ENCODE assay signal across 1 mouse cellular context in genomic region chr9:21547075-21547941, GRCm38 (mm10).
TF ChIP-seq lines count a peak whose summit lies in the region.

No protein-coding gene starts in this region.

TF ChIP-seq in MEL, 35 proteins besides CTCF, POLR2A, EP300 and RAD21:
- TF ChIP-seq TCF12 (IDR thresholded peaks at IDR 0.05; ENCODE audit: low read depth, low read length) (peak; percentile 37; the same call in 1 of the 2 replicates), USF1 (IDR thresholded peaks at IDR 0.05; ENCODE audit: low read depth, low read length) (no peak), TBP (IDR thresholded peaks at IDR 0.05; ENCODE audit: low read depth, low read length) (peak; percentile 71), POLR2AphosphoS5 (IDR thresholded peaks at IDR 0.05; ENCODE audit: borderline replicate concordance, low read depth, low read length) (no peak), ZC3H11A (IDR thresholded peaks at IDR 0.05; ENCODE audit: low read depth, low read length) (no peak), UBTF (IDR thresholded peaks at IDR 0.05; ENCODE audit: borderline replicate concordance, insufficient read depth, low read depth, low read length) (peak; percentile 52), CHD2 (IDR thresholded peaks at IDR 0.05; ENCODE audit: low read length) (no peak), NELFE (IDR thresholded peaks at IDR 0.05; ENCODE audit: low read depth, low read length) (peak; percentile 45; the same call in 1 of the 2 replicates), USF2 (IDR thresholded peaks at IDR 0.05; ENCODE audit: borderline replicate concordance in 1 of 2, insufficient read depth in 1 of 2, low read depth in 1 of 2, low read length in 2 of 2) (no peak), ZMIZ1 (IDR thresholded peaks at IDR 0.05; ENCODE audit: low read depth, low read length) (peak; percentile 24; the same call in 1 of the 2 replicates), ZNF384 (IDR thresholded peaks at IDR 0.05; ENCODE audit: low read depth, low read length) (no peak), TAL1 (IDR thresholded peaks at IDR 0.05; ENCODE audit: low read length) (no peak), ELF1 (IDR thresholded peaks at IDR 0.05; ENCODE audit: low read depth, low read length) (peak; percentile 35; the same call in 1 of the 2 replicates), MAX (IDR thresholded peaks at IDR 0.05; ENCODE audit: low read length) (peak; percentile 80), MEF2A (IDR thresholded peaks at IDR 0.05; ENCODE audit: extremely low read depth, insufficient replicate concordance, low read depth, low read length, poor library complexity, severe bottlenecking) (no peak), BHLHE40 (IDR thresholded peaks at IDR 0.05; ENCODE audit: borderline replicate concordance, low read depth, low read length) (peak; percentile 51; the same call in 1 of the 2 replicates), ETS1 (IDR thresholded peaks at IDR 0.05; ENCODE audit: low read depth, low read length) (peak; percentile 3; the same call in 1 of the 2 replicates), SIN3A (IDR thresholded peaks at IDR 0.05; ENCODE audit: low read length) (peak; percentile 87), E2F4 (IDR thresholded peaks at IDR 0.05; ENCODE audit: borderline replicate concordance, low read depth, low read length) (no peak), ZKSCAN1 (IDR thresholded peaks at IDR 0.05; ENCODE audit: low read depth, low read length) (no peak), MYC (IDR thresholded peaks at IDR 0.05; ENCODE audit: low read depth, low read length) (peak; percentile 83), MXI1 (IDR thresholded peaks at IDR 0.05; ENCODE audit: low read depth, low read length) (peak; percentile 96), GATA1 (IDR thresholded peaks at IDR 0.05; ENCODE audit: low read depth, low read length) (0 out of 2 replicates have a peak, but pooled peaks have one; percentile 26), RCOR1 (IDR thresholded peaks at IDR 0.05; ENCODE audit: low read depth, low read length) (0 out of 2 replicates have a peak, but pooled peaks have one; percentile 12), SMC3 (IDR thresholded peaks at IDR 0.05; ENCODE audit: low read depth, low read length) (peak; percentile 16; the same call in 1 of the 2 replicates), HCFC1 (IDR thresholded peaks at IDR 0.05; ENCODE audit: low read depth, low read length) (0 out of 2 replicates have a peak, but pooled peaks have one; percentile 21), NRF1 (IDR thresholded peaks at IDR 0.05; ENCODE audit: insufficient read depth, low read depth, low read length, poor library complexity, severe bottlenecking) (peak; percentile 52), GABPA (IDR thresholded peaks at IDR 0.05; ENCODE audit: low read depth, low read length) (no peak), POLR2AphosphoS2 (IDR thresholded peaks at IDR 0.05; ENCODE audit: low read length) (peak; percentile 34; the same call in 1 of the 2 replicates), JUND (IDR thresholded peaks at IDR 0.05; ENCODE audit: low read depth, low read length) (no peak), MYB (IDR thresholded peaks at IDR 0.05; ENCODE audit: low read depth, low read length) (no peak), MAZ (IDR thresholded peaks at IDR 0.05; ENCODE audit: low read depth, low read length) (peak; percentile 6; the same call in 1 of the 2 replicates), MAFK (IDR thresholded peaks at IDR 0.05; ENCODE audit: borderline replicate concordance, low read depth, low read length) (0 out of 2 replicates have a peak, but pooled peaks have one; percentile 11), KAT2A (conservative IDR thresholded peaks at IDR 0.05; ENCODE audit: low read depth, low read length) (no peak; the same call in 1 of the 2 replicates), CHD1 (IDR thresholded peaks at IDR 0.05; ENCODE audit: low read depth, low read length) (no peak)
